Mouse (Mus musculus) spleen, postnatal 0 days (tissue): Measurements from ENCODE around the gene Proser2. TPM values are rescaled to one million over a fixed set of nuclear protein-coding genes. Genes with fewer than 3 reads are reported as not detected.

Source experiments
- polyA plus RNA-seq: library from polyadenylated mRNA; unstranded; fragments of >200 nt; fragmentation: Nextera tagmentation; extraction: Ambion mirVana; gene quantifications from 2 replicates; pipeline ENCODE4 v1.2.1, GENCODE M21; 2015

The Proser2 gene
- 2.8 and 3.2 TPM in 2 replicates for polyA plus RNA-seq

DNA sequence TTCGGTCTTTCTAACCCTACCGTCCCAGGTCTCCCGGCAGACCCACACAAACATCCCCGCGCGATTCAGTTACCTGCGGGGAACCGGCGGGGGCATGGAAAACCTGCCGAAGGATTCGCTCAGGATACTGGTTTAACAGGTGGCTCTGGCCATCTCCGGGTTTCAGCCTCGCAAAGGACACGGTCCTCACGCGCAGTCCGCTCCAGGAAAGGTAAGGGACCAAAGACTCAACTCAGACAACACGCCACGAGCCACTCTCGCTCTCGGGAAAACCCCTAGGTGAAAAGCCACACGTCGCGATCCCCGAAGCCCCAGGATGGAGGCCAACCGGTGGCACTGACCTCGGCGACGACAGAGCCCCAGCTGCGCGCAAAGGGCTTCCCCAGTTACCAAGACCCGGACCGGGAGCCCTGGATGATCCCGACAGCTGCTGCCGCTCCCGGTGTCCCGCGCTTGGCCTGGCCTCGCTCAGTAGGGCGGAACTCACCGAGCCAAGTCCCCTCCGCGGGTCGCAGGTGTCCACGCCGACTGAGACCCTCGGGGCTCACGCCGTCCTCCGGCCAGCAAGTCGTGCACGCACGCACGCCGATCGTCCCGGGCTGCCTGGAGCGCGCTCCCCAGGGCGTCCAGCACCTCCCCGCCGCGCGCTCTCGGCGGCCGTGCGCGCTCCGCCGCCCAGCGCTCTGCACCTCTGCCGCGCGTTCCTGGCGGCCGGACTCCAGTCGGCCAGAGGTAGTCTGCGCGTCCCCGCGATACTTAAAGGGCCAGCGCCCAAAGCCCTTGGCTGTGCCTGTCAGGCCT lies at the start of gene Proser2:
TSS of gene Proser2 (minus strand) at position 657 of the 801 bp plus-strand sequence.

Other genes starting within 250 kb of the Proser2 start
- 18.3 and 20.7 TPM in 2 replicates for gene Sec61a2, start 234.8 kb downstream of the Proser2 start, polyA plus RNA-seq
- gene Dhtkd1, start 187.4 kb downstream of the Proser2 start, polyA plus RNA-seq: 0.82 and 1.1 TPM in 2 replicates
- 6.8 and 6.9 TPM in 2 replicates for gene Upf2, start 178.7 kb downstream of the Proser2 start, polyA plus RNA-seq
- 2.6 TPM in 2 replicates for gene Echdc3, start 82.8 kb upstream of the Proser2 start, polyA plus RNA-seq
- gene Usp6nl, start 192.5 kb upstream of the Proser2 start, polyA plus RNA-seq: 7.5 and 9.4 TPM in 2 replicates